Mouse (Mus musculus): ENCODE data around the gene Spag9.
"Not testable (repeated sequence)": the region's sequence is repeated elsewhere in the genome, so short reads cannot be mapped to it uniquely, and the experiment has no call there.

The Spag9 gene

GRCm38 (mm10) chr11:93986298-93986697 lies 9.6 kb upstream of the Spag9 start:
- no peak for DNase-seq (ENCODE audit: low read depth, low spot score)

DNA sequence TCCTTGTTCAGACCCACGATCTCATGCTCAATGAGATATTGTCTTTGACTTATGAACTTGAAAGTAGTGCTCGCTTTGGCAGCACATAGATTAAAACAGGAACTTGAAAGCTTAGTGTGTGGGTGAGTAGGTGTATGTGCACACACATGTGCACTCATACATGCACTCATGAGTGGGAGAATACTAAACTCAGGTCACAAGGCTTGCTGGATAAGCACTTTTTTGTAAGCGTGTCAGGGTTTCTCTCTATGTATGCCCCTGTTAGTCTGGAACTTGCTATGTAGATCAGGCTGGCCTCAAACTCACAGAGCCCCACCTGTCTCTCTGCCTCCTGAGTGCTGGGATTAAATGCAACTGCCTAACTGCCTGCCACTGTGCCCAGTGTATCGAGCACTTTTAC lies 8.9 kb upstream of the Spag9 start:
- DNase-seq (ENCODE audit: low read depth, low spot score): no peak

DNA sequence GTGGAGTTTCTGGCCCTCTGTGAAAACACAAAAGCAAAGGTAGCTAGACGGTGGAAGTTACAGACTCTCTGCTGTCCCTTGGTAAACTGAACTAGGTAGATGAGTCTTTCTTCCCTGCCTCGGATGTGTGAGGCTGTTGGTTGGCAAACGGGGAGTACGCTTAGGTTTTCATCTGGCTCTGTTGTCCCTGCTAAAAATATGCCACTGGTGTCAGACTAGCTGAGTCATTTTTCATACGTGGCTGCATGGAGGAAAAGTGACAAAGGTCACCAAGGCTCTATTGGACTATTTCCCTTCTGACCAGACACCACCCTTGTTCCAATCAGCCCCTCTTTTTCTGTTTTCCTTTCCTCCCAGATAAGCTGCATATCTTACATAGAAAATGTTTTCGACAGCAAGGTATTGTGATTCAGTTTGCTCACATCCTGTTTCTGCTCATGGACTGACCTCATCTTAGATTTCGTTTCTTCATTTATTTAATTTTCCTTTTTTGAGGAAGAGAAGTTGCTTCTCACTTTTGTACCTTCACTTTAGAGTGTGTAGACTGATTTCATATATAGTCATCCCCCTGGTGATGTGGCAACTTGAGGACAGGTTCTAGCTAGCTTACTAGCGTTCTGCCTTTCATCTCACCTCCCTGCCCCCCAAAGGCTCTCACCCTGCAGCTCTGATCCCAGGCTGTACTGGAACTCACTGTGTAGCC lies 8.1 kb upstream of the Spag9 start:
- DNase-seq (ENCODE audit: low read depth, low spot score): no peak

GRCm38 (mm10) chr11:93988328-93989062 lies 7.4 kb upstream of the Spag9 start:
- no peak for DNase-seq (ENCODE audit: low read depth, low spot score)

DNA sequence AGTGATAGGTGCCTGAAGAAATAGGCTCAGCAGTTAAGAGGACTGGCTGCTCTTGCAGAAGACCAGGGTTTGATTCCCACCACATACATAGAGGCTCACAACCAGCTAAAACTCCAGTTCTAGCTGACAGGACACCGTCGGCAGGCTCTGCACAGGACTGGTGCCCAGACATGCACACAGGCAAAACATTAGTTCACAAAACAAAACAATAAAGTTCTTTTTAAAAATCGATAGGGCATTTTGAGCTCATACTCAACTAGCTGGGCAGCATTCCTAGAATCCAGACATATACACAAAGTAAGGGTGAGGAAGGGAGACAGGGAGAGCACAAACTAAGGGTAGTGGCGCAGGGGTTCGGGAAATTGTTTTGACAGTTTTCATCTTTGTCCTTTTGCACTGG lies 1.4 kb upstream of the Spag9 start:
- DNase-seq (ENCODE audit: low read depth, low spot score): no peak

- DNase-seq (ENCODE audit: low read depth, low spot score): peak; percentile 6
Observed at GRCm38 (mm10) chr11:93995111-93995719, 676 bp upstream of the Spag9 start.

DNA sequence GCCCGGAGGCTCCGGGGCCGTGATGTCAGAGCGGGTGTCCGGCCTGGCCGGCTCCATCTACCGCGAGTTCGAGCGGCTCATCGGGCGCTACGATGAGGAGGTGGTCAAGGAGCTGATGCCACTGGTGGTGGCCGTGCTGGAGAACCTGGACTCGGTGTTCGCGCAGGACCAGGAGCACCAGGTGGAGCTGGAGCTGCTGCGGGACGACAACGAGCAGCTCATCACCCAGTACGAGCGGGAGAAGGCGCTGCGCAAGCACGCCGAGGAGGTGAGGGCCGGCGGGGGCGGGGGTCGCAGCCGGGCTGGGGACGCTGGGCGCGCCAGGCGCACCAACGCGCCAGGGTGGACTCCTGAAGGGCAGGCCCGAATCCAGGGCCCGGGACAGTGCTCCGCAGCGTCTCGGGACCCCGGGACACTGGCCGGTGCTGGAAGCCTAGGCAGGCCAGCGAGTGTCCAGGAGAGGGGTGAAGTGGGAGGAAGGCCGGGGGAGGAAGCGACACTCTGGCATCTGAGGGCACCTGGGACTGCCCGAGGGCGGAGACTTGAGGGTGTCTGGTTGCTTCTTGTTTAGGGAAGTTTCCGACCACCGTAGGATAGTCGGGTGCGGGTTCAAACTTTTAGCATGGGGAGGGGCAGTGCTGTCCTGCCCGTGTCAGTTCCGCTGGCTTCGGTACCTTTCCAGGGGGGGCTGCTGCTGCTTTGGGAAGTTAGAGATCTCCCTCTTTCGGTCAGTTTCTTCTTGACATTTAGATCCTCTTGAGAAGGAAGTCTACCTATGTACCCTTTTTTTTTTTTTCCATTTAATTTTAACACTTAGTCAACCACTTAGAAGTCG lies 632 bp downstream of the Spag9 start:
- DNase-seq (ENCODE audit: low read depth, low spot score): peak; percentile 2

DNA sequence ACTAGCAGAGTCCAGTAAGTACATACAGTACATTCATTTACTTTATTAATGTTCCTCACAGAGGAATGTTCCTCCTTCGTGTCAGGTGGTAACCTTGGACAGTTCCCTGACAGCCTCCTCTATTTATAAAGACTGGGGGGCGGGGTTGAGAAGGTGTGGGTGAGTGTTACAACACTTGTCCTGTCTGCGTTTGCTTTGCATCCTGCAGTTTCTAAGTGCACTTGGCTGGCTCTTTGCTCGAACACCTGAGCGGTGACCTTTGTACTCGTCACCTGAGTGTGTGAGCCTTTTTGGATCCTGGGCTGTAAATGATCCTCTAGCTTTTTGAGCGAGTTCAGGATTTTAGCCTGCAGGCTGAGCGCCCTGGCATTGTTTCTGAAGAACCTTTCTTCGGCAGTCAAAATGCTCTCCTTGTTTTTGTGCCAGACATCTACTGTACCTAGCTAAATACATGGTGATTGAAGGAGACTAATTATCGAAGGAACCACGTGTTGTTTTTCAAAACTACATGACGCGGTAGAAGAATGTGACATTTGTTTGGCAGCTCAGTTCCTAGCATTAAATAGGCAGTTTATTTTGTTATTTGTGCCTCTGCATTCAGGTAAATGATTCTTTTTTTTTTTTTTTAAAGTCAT lies 1.4 kb downstream of the Spag9 start:
- DNase-seq (ENCODE audit: low read depth, low spot score): no peak

- no peak for DNase-seq (ENCODE audit: low read depth, low spot score)
Observed at GRCm38 (mm10) chr11:93999276-93999675, 3.4 kb downstream of the Spag9 start.

- no peak for DNase-seq (ENCODE audit: low read depth, low spot score)
Observed at GRCm38 (mm10) chr11:94003346-94003745, 7.5 kb downstream of the Spag9 start.

DNA sequence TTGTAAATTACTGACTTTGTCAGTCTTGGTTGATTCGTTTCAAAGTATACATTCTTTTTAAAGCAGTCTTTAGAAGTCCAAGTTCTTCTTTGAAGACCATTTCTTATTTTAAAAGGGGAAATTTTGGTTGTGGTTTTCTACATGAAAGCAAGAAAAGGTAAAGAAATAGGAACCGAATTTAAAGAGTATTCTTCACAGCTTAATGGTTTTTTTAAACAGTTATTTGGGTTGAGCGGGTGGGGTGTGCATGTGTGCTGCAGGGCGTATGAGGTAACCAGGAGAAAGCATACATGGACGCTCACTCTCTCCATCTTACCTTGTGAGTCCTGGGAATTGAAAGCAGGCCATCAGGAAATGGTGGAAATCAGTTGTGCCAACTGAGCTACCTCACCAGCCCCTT lies 23.2 kb downstream of the Spag9 start:
- no peak for DNase-seq (ENCODE audit: low read depth, low spot score)

GRCm38 (mm10) chr11:94020403-94020802 lies 24.5 kb downstream of the Spag9 start:
- DNase-seq (ENCODE audit: low read depth, low spot score): no peak

- DNase-seq (ENCODE audit: low read depth, low spot score): no peak
Observed at GRCm38 (mm10) chr11:94026289-94026688, 30.4 kb downstream of the Spag9 start.

- no peak for DNase-seq (ENCODE audit: low read depth, low spot score)
Observed at GRCm38 (mm10) chr11:94032084-94032483, 36.2 kb downstream of the Spag9 start.

DNA sequence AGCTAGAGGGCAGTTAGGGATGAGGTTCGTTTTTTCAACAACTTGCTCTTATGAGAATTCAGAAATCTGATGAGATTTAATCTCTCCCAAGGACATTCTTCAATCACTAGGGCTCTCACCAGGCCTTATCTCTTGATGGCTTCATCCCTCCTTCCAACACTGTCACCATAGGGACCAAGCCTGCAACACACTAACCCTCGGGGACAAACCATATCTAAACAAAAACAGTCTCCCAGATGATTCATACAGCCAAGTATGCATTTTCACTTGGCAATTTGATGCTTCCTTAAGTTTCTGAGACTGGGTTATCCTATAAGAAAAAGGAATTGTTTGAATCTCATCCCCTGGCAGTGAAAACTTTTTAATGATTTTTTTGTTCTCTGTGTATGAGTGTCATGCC lies 37.1 kb downstream of the Spag9 start:
- DNase-seq (ENCODE audit: low read depth, low spot score): no peak

- no peak for DNase-seq (ENCODE audit: low read depth, low spot score)
Observed at GRCm38 (mm10) chr11:94035974-94036373, 40.1 kb downstream of the Spag9 start.

DNA sequence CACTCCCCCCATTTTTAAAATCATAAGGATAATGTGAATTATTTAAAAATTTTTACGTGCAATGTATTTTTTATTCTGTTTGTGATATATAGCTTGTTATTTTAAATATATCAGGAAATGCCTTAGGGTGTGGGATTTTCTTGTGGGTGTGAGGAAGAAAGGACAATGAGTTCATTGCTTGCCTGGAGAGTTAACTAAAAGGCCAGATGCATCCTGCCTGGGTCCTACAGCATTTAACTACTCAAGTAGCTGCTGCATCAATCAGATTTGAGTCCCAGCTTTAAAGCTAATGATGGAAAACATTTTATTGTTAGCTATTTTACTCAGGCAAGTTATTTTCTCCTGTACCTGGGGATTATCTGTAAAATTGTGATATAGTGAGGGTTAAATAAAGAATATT lies 45.6 kb downstream of the Spag9 start:
- DNase-seq (ENCODE audit: low read depth, low spot score): no peak

- not testable (repeated sequence) for DNase-seq (ENCODE audit: low read depth, low spot score)
Observed at GRCm38 (mm10) chr11:94042301-94042700, 46.4 kb downstream of the Spag9 start.

DNA sequence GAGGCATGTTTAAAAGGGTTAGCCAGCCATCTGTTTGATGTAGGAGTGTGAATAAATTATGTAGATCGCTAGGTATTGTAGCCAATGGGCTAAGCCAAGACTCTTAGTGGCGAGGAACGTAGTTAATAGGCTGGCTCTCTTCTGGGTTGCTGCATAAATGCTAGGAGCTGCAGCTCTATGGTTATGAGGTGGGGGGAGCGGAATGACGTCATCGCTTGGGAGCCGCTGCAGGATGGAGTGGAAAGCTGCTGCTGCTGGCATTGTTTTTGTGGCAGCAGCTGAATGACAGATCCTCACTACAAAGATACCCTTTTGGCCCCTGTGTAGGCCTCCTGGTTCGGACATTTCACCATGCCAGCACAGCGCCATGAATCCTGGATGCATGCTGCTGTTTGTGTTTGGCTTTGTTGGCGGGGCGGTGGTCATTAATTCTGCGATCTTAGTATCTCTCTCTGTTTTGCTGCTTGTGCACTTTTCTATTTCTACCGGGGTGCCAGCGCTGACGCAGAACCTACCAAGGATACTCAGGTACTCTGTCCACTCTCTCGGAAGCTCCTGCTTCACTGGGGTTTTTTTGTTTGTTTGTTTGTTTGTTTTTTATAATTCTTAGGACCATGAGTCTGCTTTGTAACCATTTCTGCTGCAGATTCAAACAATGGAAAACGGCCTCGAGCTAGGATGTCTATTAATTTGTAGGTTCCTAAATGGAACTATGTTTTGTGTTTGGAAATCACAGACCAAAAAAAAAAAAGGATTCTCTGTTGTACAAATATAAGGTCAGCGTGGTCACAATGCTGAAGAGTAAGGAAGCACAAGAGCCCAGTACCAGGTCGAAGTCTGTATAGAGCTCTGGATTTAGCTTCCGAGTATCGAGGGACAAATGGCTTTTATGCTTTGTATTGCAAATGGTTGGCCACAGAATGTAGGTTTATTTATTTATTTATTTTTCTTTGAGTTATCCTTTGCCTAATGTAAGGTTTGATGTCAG lies 48.4 kb downstream of the Spag9 start:
- DNase-seq (ENCODE audit: low read depth, low spot score): peak; percentile 96

- no peak for DNase-seq (ENCODE audit: low read depth, low spot score)
Observed at GRCm38 (mm10) chr11:94045016-94045415, 49.1 kb downstream of the Spag9 start.
